Mouse (Mus musculus): ENCODE results near the gene Ugt1a1. TPM values are rescaled to one million over a fixed set of nuclear protein-coding genes. Genes with fewer than 3 reads are reported as not detected.

Gene Ugt1a1
- polyA plus RNA-seq, 1 experiment from 2014 or later, result 0.36 TPM

GRCm38 (mm10) chr1:88233421-88234247 is 21.9 kb downstream of the Ugt1a1 start:
- no peak for DNase-seq (ENCODE audit: low spot score)

- no peak for DNase-seq (ENCODE audit: low spot score)
Measured at GRCm38 (mm10) chr1:88234248-88234610, 22.5 kb downstream of the Ugt1a1 start.

- no peak for DNase-seq (ENCODE audit: low spot score)
Measured at GRCm38 (mm10) chr1:88234646-88235045, 22.9 kb downstream of the Ugt1a1 start.

GRCm38 (mm10) chr1:88235046-88235893 is 23.5 kb downstream of the Ugt1a1 start:
- no peak for DNase-seq (ENCODE audit: low spot score)

GRCm38 (mm10) chr1:88235894-88236415 is 24.2 kb downstream of the Ugt1a1 start:
- DNase-seq (ENCODE audit: low spot score), result no peak

GRCm38 (mm10) chr1:88237311-88237710 is 25.6 kb downstream of the Ugt1a1 start:
- DNase-seq (ENCODE audit: low spot score), result no peak

- DNase-seq (ENCODE audit: low spot score), result no peak
Measured at GRCm38 (mm10) chr1:88238771-88239170, 27.0 kb downstream of the Ugt1a1 start.

GRCm38 (mm10) chr1:88240072-88240471 is 28.3 kb downstream of the Ugt1a1 start:
- no peak for DNase-seq (ENCODE audit: low spot score)

GRCm38 (mm10) chr1:88240579-88240978 is 28.8 kb downstream of the Ugt1a1 start:
- no peak for DNase-seq (ENCODE audit: low spot score)

GRCm38 (mm10) chr1:88243861-88244260 is 32.1 kb downstream of the Ugt1a1 start:
- no peak for DNase-seq (ENCODE audit: low spot score)

GRCm38 (mm10) chr1:88245881-88246280 is 34.1 kb downstream of the Ugt1a1 start:
- DNase-seq (ENCODE audit: low spot score), result no peak

- no peak for DNase-seq (ENCODE audit: low spot score)
Measured at GRCm38 (mm10) chr1:88246386-88246785, 34.6 kb downstream of the Ugt1a1 start.

- no peak for DNase-seq (ENCODE audit: low spot score)
Measured at GRCm38 (mm10) chr1:88247660-88248059, 35.9 kb downstream of the Ugt1a1 start.

GRCm38 (mm10) chr1:88248658-88249057 is 36.9 kb downstream of the Ugt1a1 start:
- no peak for DNase-seq (ENCODE audit: low spot score)

- DNase-seq (ENCODE audit: low spot score), result no peak
Measured at GRCm38 (mm10) chr1:88249596-88249995, 37.8 kb downstream of the Ugt1a1 start.

- no peak for DNase-seq (ENCODE audit: low spot score)
Measured at GRCm38 (mm10) chr1:88250023-88250422, 38.3 kb downstream of the Ugt1a1 start.

- DNase-seq (ENCODE audit: low spot score), result no peak
Measured at GRCm38 (mm10) chr1:88253106-88253505, 41.3 kb downstream of the Ugt1a1 start.

- DNase-seq (ENCODE audit: low spot score), result no peak
Measured at GRCm38 (mm10) chr1:88253540-88253939, 41.8 kb downstream of the Ugt1a1 start.

- DNase-seq (ENCODE audit: low spot score), result no peak
Measured at GRCm38 (mm10) chr1:88254793-88255465, 43.2 kb downstream of the Ugt1a1 start.

- no peak for DNase-seq (ENCODE audit: low spot score)
Measured at GRCm38 (mm10) chr1:88255466-88255857, 43.7 kb downstream of the Ugt1a1 start.

- DNase-seq (ENCODE audit: low spot score), result no peak
Measured at GRCm38 (mm10) chr1:88255989-88256754, 44.4 kb downstream of the Ugt1a1 start.

Measured in thymus, postnatal 0 days (tissue).